Comparison of ENCODE assay signal across 17 mouse cellular contexts in the genomic region with DNA sequence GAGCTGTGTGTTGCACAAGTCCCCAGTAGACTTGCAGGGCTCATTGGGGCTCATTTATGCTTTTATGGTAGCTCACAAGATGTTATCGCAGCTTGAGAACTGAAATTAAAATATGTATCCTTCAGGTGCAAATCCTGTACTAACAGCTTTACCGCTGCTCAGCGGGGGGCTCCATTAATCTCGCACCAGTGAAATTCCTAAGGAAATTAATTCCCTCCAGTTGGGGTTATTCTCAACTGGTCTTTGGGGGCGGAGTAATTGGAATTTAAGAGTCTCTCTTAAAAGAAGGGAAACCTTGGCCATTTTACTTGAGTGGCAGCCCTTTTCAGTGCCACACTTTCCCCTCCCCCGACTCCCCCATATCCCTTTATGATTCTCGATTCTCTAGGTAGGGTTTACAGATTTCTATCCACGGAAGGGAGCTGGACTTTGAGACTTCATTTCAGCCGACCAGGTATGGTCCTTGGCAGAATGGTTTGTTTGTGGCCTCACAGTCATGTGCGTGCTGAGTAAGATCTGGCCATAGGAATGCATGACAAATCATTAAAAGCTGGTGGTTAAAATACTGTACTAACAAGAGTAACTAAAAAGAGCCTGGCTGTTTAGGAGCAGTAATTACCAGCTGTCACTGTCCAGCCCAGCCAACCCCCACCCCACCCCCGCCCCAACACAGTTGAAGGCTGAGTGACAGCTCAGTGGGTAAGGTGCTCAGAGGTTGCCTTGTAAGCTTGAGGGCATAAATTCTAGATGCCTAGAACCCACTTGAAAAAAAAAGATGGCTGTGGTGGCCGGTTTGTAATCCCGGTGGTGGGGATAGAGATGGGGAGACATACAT. TPM values are rescaled to one million over a fixed set of nuclear protein-coding genes. Genes with fewer than 3 reads are reported as not detected.
DNase-seq lines count a peak whose midpoint lies in the region; ATAC-seq lines count a peak whose summit lies in the region.
"Had no signal": no experiment of that assay in that cellular context is flagged by ENCODE, and none has a peak within 500 bp of the region (broad histone marks: within the 10 kb centered on the region; RNA-seq: fewer than 3 reads in every experiment).

No protein-coding gene starts in this region.

- H3K27me3 ChIP-seq in forebrain, embryonic 12.5 days, result peaks cover 4% of the 10 kb centered on the region; the same call in 1 of the 2 replicates
- no peaks in the 10 kb centered on the region for H3K27me3 ChIP-seq in forebrain, embryonic 16.5 days (replicated peaks; ENCODE audit: control insufficient read depth, insufficient read depth, low read length)
- H3K27me3 ChIP-seq in midbrain, embryonic 11.5 days (ENCODE audit: control insufficient read depth, insufficient read depth, low read length), result no peaks in the 10 kb centered on the region
- H3K27me3 ChIP-seq: embryonic facial prominence, embryonic 13.5 days; heart, embryonic 15.5 days; hindbrain, embryonic 12.5 days; stomach, embryonic 15.5 days had no signal

- peaks cover 17% of the 10 kb centered on the region for H3K4me1 ChIP-seq in forebrain, embryonic 12.5 days
- H3K4me1 ChIP-seq in forebrain, embryonic 16.5 days (replicated peaks; ENCODE audit: control insufficient read depth, insufficient read depth, low read length), result peaks cover 7% of the 10 kb centered on the region
- H3K4me1 ChIP-seq in midbrain, embryonic 11.5 days (ENCODE audit: control insufficient read depth, insufficient read depth, low read length), result peaks cover 2% of the 10 kb centered on the region; the same call in 1 of the 2 replicates
- H3K4me1 ChIP-seq: heart, embryonic 15.5 days; stomach, embryonic 15.5 days had no signal

- ATAC-seq in forebrain, embryonic 12.5 days (ENCODE audit: low FRiP score), result peak; percentile 36; the same call in 1 of the 2 replicates
- ATAC-seq in forebrain, embryonic 16.5 days, result no peak
- no peak for ATAC-seq in midbrain, embryonic 11.5 days (ENCODE audit: low FRiP score)
- ATAC-seq: CD4-positive, CD25-positive, alpha-beta regulatory T cell, adult 4 months had no signal

- DNase-seq in Muller cell, postnatal 12 days (ENCODE audit: inconsistent ontology term), result peak; percentile 3
- DNase-seq in forelimb bud, embryonic 11.5 days (ENCODE audit: low read depth, low spot score), result peak; percentile 36
- DNase-seq in kidney, postnatal 10 days, result peak; percentile 27
- no peak for DNase-seq in adrenal gland, adult 8-10 months
- no peak for DNase-seq in layer of hippocampus, adult 11-12 months (ENCODE audit: low spot score)
- no peak for DNase-seq in midbrain, embryonic 11.5 days (ENCODE audit: low spot score, missing footprints)
- DNase-seq: cerebellum, adult 9-10 months; retina, postnatal 1 day had no signal

- no peaks in the 10 kb centered on the region for H3K36me3 ChIP-seq in forebrain, embryonic 12.5 days (replicated peaks)
- no peaks in the 10 kb centered on the region for H3K36me3 ChIP-seq in forebrain, embryonic 16.5 days (ENCODE audit: control insufficient read depth, insufficient read depth)
- H3K36me3 ChIP-seq in midbrain, embryonic 11.5 days (ENCODE audit: control insufficient read depth, insufficient read depth, low read length), result no peaks in the 10 kb centered on the region
- H3K36me3 ChIP-seq: embryonic facial prominence, embryonic 13.5 days; heart, embryonic 15.5 days; hindbrain, embryonic 12.5 days; stomach, embryonic 15.5 days had no signal

- WGBS in forebrain, embryonic 12.5 days, result 22% methylated on average over 13 of the region's 13 CpGs
- WGBS in forebrain, embryonic 16.5 days, result 14% methylated on average over 13 of the region's 13 CpGs
- WGBS in midbrain, embryonic 11.5 days, result 53% methylated on average over 13 of the region's 13 CpGs

- H3K27ac ChIP-seq in forebrain, embryonic 12.5 days, result no peak overlapping the region
- H3K27ac ChIP-seq in forebrain, embryonic 16.5 days (ENCODE audit: low read length), result no peak overlapping the region
- H3K27ac ChIP-seq in midbrain, embryonic 11.5 days (ENCODE audit: low read depth, low read length), result no peak overlapping the region
- H3K27ac ChIP-seq: embryonic facial prominence, embryonic 13.5 days; heart, embryonic 15.5 days; hindbrain, embryonic 12.5 days; layer of hippocampus, adult 2 months; macrophage; stomach, embryonic 15.5 days had no signal

- H3K9ac ChIP-seq in forebrain, embryonic 12.5 days, result no peak overlapping the region
- H3K9ac ChIP-seq in forebrain, embryonic 16.5 days (replicated peaks; ENCODE audit: low read depth, low read length), result no peak overlapping the region
- H3K9ac ChIP-seq in midbrain, embryonic 11.5 days (ENCODE audit: low read length), result no peak overlapping the region
- H3K9ac ChIP-seq: embryonic facial prominence, embryonic 13.5 days; heart, embryonic 15.5 days; hindbrain, embryonic 12.5 days; stomach, embryonic 15.5 days had no signal

- peak overlapping the region; percentile 13; the same call in 1 of the 2 replicates for H3K4me2 ChIP-seq in forebrain, embryonic 12.5 days
- H3K4me2 ChIP-seq in forebrain, embryonic 16.5 days (ENCODE audit: low read length), result no peak overlapping the region
- H3K4me2 ChIP-seq in midbrain, embryonic 11.5 days, result no peak overlapping the region
- H3K4me2 ChIP-seq: embryonic facial prominence, embryonic 13.5 days; heart, embryonic 15.5 days; hindbrain, embryonic 12.5 days; stomach, embryonic 15.5 days had no signal

- no peak overlapping the region for H3K4me3 ChIP-seq in forebrain, embryonic 12.5 days (replicated peaks)
- no peak overlapping the region for H3K4me3 ChIP-seq in forebrain, embryonic 16.5 days (replicated peaks; ENCODE audit: low read length)
- H3K4me3 ChIP-seq in midbrain, embryonic 11.5 days (ENCODE audit: low read depth, low read length), result no peak overlapping the region
- H3K4me3 ChIP-seq: embryonic facial prominence, embryonic 13.5 days; heart, embryonic 15.5 days; hindbrain, embryonic 12.5 days; layer of hippocampus, adult 2 months; stomach, embryonic 15.5 days had no signal

- H3K9me3 ChIP-seq in forebrain, embryonic 12.5 days, result no peaks in the 10 kb centered on the region
- H3K9me3 ChIP-seq in forebrain, embryonic 16.5 days (ENCODE audit: control insufficient read depth, low read length), result no peaks in the 10 kb centered on the region
- no peaks in the 10 kb centered on the region for H3K9me3 ChIP-seq in midbrain, embryonic 11.5 days (ENCODE audit: control insufficient read depth, low read length)
- H3K9me3 ChIP-seq: embryonic facial prominence, embryonic 13.5 days; heart, embryonic 15.5 days; hindbrain, embryonic 12.5 days; stomach, embryonic 15.5 days had no signal

RNA-seq across cellular contexts. Expression of a gene that starts 5.4 kb away (rescaled TPM):
- polyA plus RNA-seq in forebrain, embryonic 12.5 days (2016; fragmentation: Nextera tagmentation; extraction: Ambion mirVana), result 275 and 279 TPM in 2 replicates
- polyA plus RNA-seq in forebrain, embryonic 16.5 days (2015; fragmentation: Nextera tagmentation; extraction: Ambion mirVana), result 253 and 278 TPM in 2 replicates
- total RNA-seq in adrenal gland, adult 8-10 months (2022), result 100 to 1,000 TPM in 1 of 4 experiments, 10 to 100 TPM in 3; 81.5 to 105 (median 87.5) TPM
- 333 and 344 TPM in 2 replicates for polyA plus RNA-seq in midbrain, embryonic 11.5 days (2014; fragmentation: Nextera tagmentation; extraction: Ambion mirVana)

RNA-seq across cellular contexts. Expression of a gene that starts 21.4 kb away (rescaled TPM):
- 13.8 and 16.0 TPM in 2 replicates for polyA plus RNA-seq in forebrain, embryonic 12.5 days (2016; fragmentation: Nextera tagmentation; extraction: Ambion mirVana)
- 9.2 and 10.5 TPM in 2 replicates for polyA plus RNA-seq in forebrain, embryonic 16.5 days (2015; fragmentation: Nextera tagmentation; extraction: Ambion mirVana)
- 10 to 100 TPM; 11.6 to 17.1 (median 12.0) TPM for total RNA-seq in adrenal gland, adult 8-10 months (2022)
- polyA plus RNA-seq in midbrain, embryonic 11.5 days (2014; fragmentation: Nextera tagmentation; extraction: Ambion mirVana), result 14.9 and 15.3 TPM in 2 replicates

Comparison
In these comparisons a context has a peak if more than half of its experiments do, and no peak if none do; other contexts are left out.
1. DNase-seq: peak in Muller cell, postnatal 12 days (single experiment), forelimb bud, embryonic 11.5 days (single experiment) and kidney, postnatal 10 days (single experiment); none in adrenal gland, adult 8-10 months (single experiment), layer of hippocampus, adult 11-12 months (single experiment) and midbrain, embryonic 11.5 days (single experiment).